Mouse (Mus musculus): ENCODE data around the gene Car6.

DNA sequence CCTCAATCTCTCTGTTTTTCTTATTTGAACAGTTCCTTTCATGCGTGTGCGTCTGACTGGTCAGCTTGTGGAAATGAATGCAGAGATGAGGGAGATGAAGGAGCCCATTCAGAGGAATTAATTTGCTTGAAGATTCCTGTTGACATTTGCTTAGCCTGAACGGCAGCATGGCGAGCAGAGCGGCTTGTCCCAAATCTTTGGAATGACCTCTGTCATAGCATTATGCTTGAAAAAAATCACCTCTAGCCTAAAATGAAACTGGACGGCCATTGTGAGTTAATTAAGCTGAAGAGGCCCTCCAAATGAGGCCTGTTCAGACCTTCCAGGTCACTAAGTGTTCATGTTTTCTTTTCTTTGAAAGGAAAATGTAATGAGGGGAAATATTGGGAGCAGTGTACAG lies 15.3 kb upstream of the Car6 start:
- TF ChIP-seq POLR2A (IDR thresholded peaks at IDR 0.05; ENCODE audit: low read depth, low read length): no peak
- TF ChIP-seq NELFE (IDR thresholded peaks at IDR 0.05; ENCODE audit: low read depth, low read length): no peak
- TF ChIP-seq POLR2AphosphoS2 (IDR thresholded peaks at IDR 0.05; ENCODE audit: low read depth, low read length): no peak
- no peak for TF ChIP-seq BHLHE40 (IDR thresholded peaks at IDR 0.05; ENCODE audit: low read depth, low read length)
- no peak for TF ChIP-seq SMC3 (IDR thresholded peaks at IDR 0.05; ENCODE audit: low read depth, low read length)
- TF ChIP-seq CTCF (conservative IDR thresholded peaks at IDR 0.05 in 1 of 2, IDR thresholded peaks at IDR 0.05 in 1 of 2; ENCODE audit: low read depth in 2 of 2, low read length in 2 of 2): no peak
- no peak for TF ChIP-seq MAX (IDR thresholded peaks at IDR 0.05; ENCODE audit: low read length)
- no peak for TF ChIP-seq TCF12 (IDR thresholded peaks at IDR 0.05; ENCODE audit: low read depth, low read length)
- no peak for TF ChIP-seq EP300 (IDR thresholded peaks at IDR 0.05; ENCODE audit: low read length)
- TF ChIP-seq USF1 (IDR thresholded peaks at IDR 0.05; ENCODE audit: low read depth, low read length): no peak
- TF ChIP-seq ETS1 (conservative IDR thresholded peaks at IDR 0.05; ENCODE audit: low read depth, low read length): no peak
- no peak for TF ChIP-seq ZNF384 (IDR thresholded peaks at IDR 0.05; ENCODE audit: low read depth, low read length)
